Comparison of ENCODE assay signal across 9 mouse cellular contexts in genomic region chr5:118359646-118360373, GRCm38 (mm10).
DNase-seq lines count a peak whose midpoint lies in the region; ATAC-seq lines count a peak whose summit lies in the region.
"Had no signal": no experiment of that assay in that cellular context is flagged by ENCODE, and none has a peak within 500 bp of the region (broad histone marks: within the 10 kb centered on the region; RNA-seq: fewer than 3 reads in every experiment).

No protein-coding gene starts in this region.

- H3K36me3 ChIP-seq in forebrain, embryonic 15.5 days, result no peaks in the 10 kb centered on the region
- no peaks in the 10 kb centered on the region for H3K36me3 ChIP-seq in forebrain, embryonic 11.5 days (ENCODE audit: control insufficient read depth, insufficient read depth, low read length)
- H3K36me3 ChIP-seq in megakaryocyte, embryonic 14.5 days (replicated peaks; ENCODE audit: low read length), result no peaks in the 10 kb centered on the region
- H3K36me3 ChIP-seq in midbrain, embryonic 10.5 days, result no peaks in the 10 kb centered on the region

- no peak overlapping the region for H3K4me3 ChIP-seq in forebrain, embryonic 15.5 days
- H3K4me3 ChIP-seq in forebrain, embryonic 11.5 days (ENCODE audit: low read depth, low read length), result no peak overlapping the region
- peak overlapping the region; percentile 71 for H3K4me3 ChIP-seq in megakaryocyte, embryonic 14.5 days (replicated peaks)
- H3K4me3 ChIP-seq in midbrain, embryonic 10.5 days, result no peak overlapping the region

- no peak overlapping the region for H3K4me2 ChIP-seq in forebrain, embryonic 15.5 days (replicated peaks)
- no peak overlapping the region for H3K4me2 ChIP-seq in forebrain, embryonic 11.5 days (ENCODE audit: low read depth, low read length, severe bottlenecking)

- peaks cover 19% of the 10 kb centered on the region for H3K4me1 ChIP-seq in forebrain, embryonic 15.5 days
- H3K4me1 ChIP-seq in forebrain, embryonic 11.5 days (replicated peaks; ENCODE audit: control insufficient read depth, insufficient read depth, low read length), result no peaks in the 10 kb centered on the region; the same call in 1 of the 2 replicates
- peaks cover 66% of the 10 kb centered on the region for H3K4me1 ChIP-seq in megakaryocyte, embryonic 14.5 days
- H3K4me1 ChIP-seq in midbrain, embryonic 10.5 days, result peaks cover 10% of the 10 kb centered on the region

- 66% methylated on average over 13 of the region's 13 CpGs for WGBS in forebrain, embryonic 15.5 days
- 81% methylated on average over 13 of the region's 13 CpGs for WGBS in forebrain, embryonic 11.5 days
- 79% methylated on average over 13 of the region's 13 CpGs for WGBS in midbrain, embryonic 10.5 days

- no peak for ATAC-seq in forebrain, embryonic 15.5 days (replicated peaks)
- no peak for ATAC-seq in forebrain, embryonic 11.5 days (replicated peaks; ENCODE audit: low FRiP score)

- no peaks in the 10 kb centered on the region for H3K27me3 ChIP-seq in forebrain, embryonic 15.5 days
- H3K27me3 ChIP-seq in forebrain, embryonic 11.5 days (ENCODE audit: control insufficient read depth, insufficient read depth, low read length), result no peaks in the 10 kb centered on the region; the same call in 1 of the 2 replicates
- H3K27me3 ChIP-seq in megakaryocyte, embryonic 14.5 days (replicated peaks), result peaks cover 14% of the 10 kb centered on the region
- 0 out of 2 replicates have a peak, but pooled peaks cover 4% of the 10 kb centered on the region for H3K27me3 ChIP-seq in midbrain, embryonic 10.5 days (ENCODE audit: low read depth, poor library complexity, severe bottlenecking)

- H3K9ac ChIP-seq in forebrain, embryonic 15.5 days (replicated peaks), result no peak overlapping the region
- no peak overlapping the region for H3K9ac ChIP-seq in forebrain, embryonic 11.5 days (ENCODE audit: low read length)

- no peaks in the 10 kb centered on the region for H3K9me3 ChIP-seq in forebrain, embryonic 15.5 days
- no peaks in the 10 kb centered on the region for H3K9me3 ChIP-seq in forebrain, embryonic 11.5 days (ENCODE audit: control insufficient read depth, low read length)
- H3K9me3 ChIP-seq in megakaryocyte, embryonic 14.5 days, result peaks cover 4% of the 10 kb centered on the region
- H3K9me3 ChIP-seq in midbrain, embryonic 10.5 days (replicated peaks), result no peaks in the 10 kb centered on the region

- DNase-seq in forebrain, embryonic 11.5 days (ENCODE audit: low spot score), result no peak
- DNase-seq in spleen, postnatal 36 days (ENCODE audit: low spot score in 2 of 2), result peak; percentile 76 to 81
- DNase-seq in spleen, postnatal 14 days (ENCODE audit: low spot score in 2 of 2), result no peak
- DNase-seq in gastrocnemius, adult 18-20 months (ENCODE audit: low spot score), result no peak
- no peak for DNase-seq in midbrain, embryonic 10.5 days (ENCODE audit: low spot score)
- no peak for DNase-seq in left cerebral cortex, adult 18-20 months (ENCODE audit: low spot score in 2 of 2)
- DNase-seq: retina, postnatal 1 day had no signal

- peak overlapping the region; percentile 11; the same call in 1 of the 2 replicates for H3K27ac ChIP-seq in forebrain, embryonic 15.5 days (replicated peaks)
- H3K27ac ChIP-seq in forebrain, embryonic 11.5 days (ENCODE audit: low read depth, low read length), result no peak overlapping the region
- H3K27ac ChIP-seq in midbrain, embryonic 10.5 days (replicated peaks), result no peak overlapping the region

Comparison
In these comparisons a context has a peak if more than half of its experiments do, and no peak if none do; other contexts are left out.
1. DNase-seq: peak in spleen, postnatal 36 days (2 of 2); none in forebrain, embryonic 11.5 days (single experiment), spleen, postnatal 14 days (0 of 2), gastrocnemius, adult 18-20 months (single experiment), midbrain, embryonic 10.5 days (single experiment) and left cerebral cortex, adult 18-20 months (0 of 2).